Mouse (Mus musculus) testis, adult 2 months (tissue): ENCODE data around the gene Adprhl2. TPM values are rescaled to one million over a fixed set of nuclear protein-coding genes. Genes with fewer than 3 reads are reported as not detected.
A peak's percentile ranks its signal among the peaks of the same experiment; 100 is the strongest.

Experiments used
- H3K27ac ChIP-seq: fragments of 200-500 bp; 2 replicates; pipeline ENCODE4 v1.5.1; 2012; ENCODE audit warnings: low read depth, low read length; ENCODE audit not compliant: control insufficient read depth, insufficient read depth
- H3K27me3 ChIP-seq: fragments of 200-500 bp; 2 replicates; pipeline ENCODE4 v1.6.1; 2012; ENCODE audit warnings: mild to moderate bottlenecking, low read length, moderate library complexity; ENCODE audit not compliant: control insufficient read depth, insufficient read depth
- H3K36me3 ChIP-seq: fragments of 200-500 bp; 2 replicates; pipeline ENCODE4 v1.6.1; 2012; ENCODE audit warnings: mild to moderate bottlenecking, low read length; ENCODE audit not compliant: control insufficient read depth, insufficient read depth
- H3K4me1 ChIP-seq: fragments of 200-500 bp; 2 replicates; pipeline ENCODE4 v1.6.1; 2012; ENCODE audit warnings: low read length; ENCODE audit not compliant: control insufficient read depth, insufficient read depth
- H3K4me3 ChIP-seq: fragments of 200-500 bp; 2 replicates; pipeline ENCODE4 v1.5.1; 2012; ENCODE audit warnings: low read depth, mild to moderate bottlenecking, low read length, moderate library complexity, mixed read lengths; ENCODE audit not compliant: control insufficient read depth
- CTCF ChIP-seq: fragments of 200-500 bp; IDR thresholded peaks from 2 replicates; pipeline ENCODE4 v1.5.1; 2012; ENCODE audit warnings: low read depth, mild to moderate bottlenecking, inconsistent platforms, low read length, moderate library complexity; ENCODE audit not compliant: control insufficient read depth, insufficient read depth, insufficient replicate concordance
- POLR2A ChIP-seq: fragments of 200-500 bp; IDR thresholded peaks from 2 replicates; pipeline ENCODE4 v1.6.1; 2012; ENCODE audit warnings: low read depth, mild to moderate bottlenecking, inconsistent platforms, low read length, moderate library complexity; ENCODE audit not compliant: control insufficient read depth
- polyA plus RNA-seq: library from polyadenylated mRNA; depleted of rRNA; stranded (reverse); fragments of >200 nt; gene quantifications from 2 replicates; pipeline ENCODE4 v1.2.3, GENCODE M21; 2012; rRNA removed

Adprhl2 gene
- 5.8 and 8.1 TPM in 2 replicates for polyA plus RNA-seq

GRCm38 (mm10) chr4:126321111-126321853, at the start of gene Adprhl2:
Gene Adprhl2 (minus strand): TSS chr4:126321703.
- Histone ChIP-seq H3K27me3 (no peaks in the 10 kb centered on the region), H3K27ac (peak within 1 kb of the TSS; percentile 5), H3K36me3 (no peaks in the 10 kb centered on the region), H3K4me1 (peaks cover 16% of the 10 kb centered on the region), H3K4me3 (peak within 1 kb of the TSS; percentile 82)
- TF ChIP-seq CTCF (peak; percentile 99), POLR2A (peak; percentile 75)

GRCm38 (mm10) chr4:126360069-126360468, 38.6 kb upstream of the Adprhl2 start:
- Histone ChIP-seq H3K27me3 (no peaks in the 10 kb centered on the region), H3K36me3 (no peaks in the 10 kb centered on the region), H3K27ac (no peak overlapping the region), H3K4me3 (no peak overlapping the region), H3K4me1 (no peaks in the 10 kb centered on the region)
- TF ChIP-seq POLR2A (no peak), CTCF (no peak)

- no peak overlapping the region for H3K27ac ChIP-seq
- no peaks in the 10 kb centered on the region; the same call in none of the 2 replicates for H3K36me3 ChIP-seq
- TF ChIP-seq POLR2A (no peak), CTCF (no peak)
- H3K27me3 ChIP-seq = no peaks in the 10 kb centered on the region
- no peaks in the 10 kb centered on the region for H3K4me1 ChIP-seq
- no peak overlapping the region for H3K4me3 ChIP-seq
Measured at GRCm38 (mm10) chr4:126343451-126343850, 21.9 kb upstream of the Adprhl2 start.

- TF ChIP-seq POLR2A = no peak
- TF ChIP-seq CTCF = no peak
Measured at GRCm38 (mm10) chr4:126339461-126339860, 18.0 kb upstream of the Adprhl2 start.

GRCm38 (mm10) chr4:126332358-126332757, 10.9 kb upstream of the Adprhl2 start:
- Histone ChIP-seq H3K27me3 (no peaks in the 10 kb centered on the region), H3K4me1 (no peaks in the 10 kb centered on the region), H3K36me3 (no peaks in the 10 kb centered on the region), H3K4me3 (no peak overlapping the region), H3K27ac (no peak overlapping the region)
- no peak for TF ChIP-seq POLR2A
- TF ChIP-seq CTCF = peak; percentile 44; the same call in 1 of the 2 replicates

More at GRCm38 (mm10) chr4:126339461-126339860, 18.0 kb upstream of the Adprhl2 start:
- Histone ChIP-seq H3K4me3 (no peak overlapping the region), H3K36me3 (no peaks in the 10 kb centered on the region; the same call in 1 of the 2 replicates), H3K4me1 (no peaks in the 10 kb centered on the region), H3K27ac (no peak overlapping the region), H3K27me3 (no peaks in the 10 kb centered on the region)

GRCm38 (mm10) chr4:126331751-126332150, 10.2 kb upstream of the Adprhl2 start:
- Histone ChIP-seq H3K27ac (no peak overlapping the region), H3K36me3 (no peaks in the 10 kb centered on the region), H3K4me3 (no peak overlapping the region), H3K27me3 (no peaks in the 10 kb centered on the region), H3K4me1 (no peaks in the 10 kb centered on the region)
- no peak for TF ChIP-seq POLR2A
- TF ChIP-seq CTCF = no peak

- Histone ChIP-seq H3K36me3 (no peaks in the 10 kb centered on the region), H3K27me3 (no peaks in the 10 kb centered on the region), H3K27ac (no peak overlapping the region), H3K4me1 (peaks cover 6% of the 10 kb centered on the region), H3K4me3 (no peak overlapping the region)
- TF ChIP-seq POLR2A = no peak
- no peak for TF ChIP-seq CTCF
Measured at GRCm38 (mm10) chr4:126330295-126330694, 8.8 kb upstream of the Adprhl2 start.
